Mouse (Mus musculus): ENCODE results near the gene Far1.

Far1 gene

GRCm38 (mm10) chr7:113566892-113567291 is 53.3 kb downstream of the Far1 start:
- in situ Hi-C loops (cut with MboI, MseI): no loop called here

- in situ Hi-C loops (cut with MboI, MseI): no loop called here
These were observed 57.5 kb downstream of the Far1 start for GRCm38 (mm10) chr7:113571121-113571520.

- in situ Hi-C loops (cut with MboI, MseI): no loop called here
These were observed 59.1 kb downstream of the Far1 start for GRCm38 (mm10) chr7:113572741-113573140.

- in situ Hi-C loops (cut with MboI, MseI): loop anchor here (25.0 kb wide), 1 partner anchor 1320 kb away; no protein-coding TSS in a partner anchor
These were observed 68.5 kb downstream of the Far1 start for GRCm38 (mm10) chr7:113582111-113582510.

- in situ Hi-C loops (cut with MboI, MseI): loop anchor here (25.0 kb wide), 1 partner anchor 1327 kb away; no protein-coding TSS in a partner anchor
These were observed 75.6 kb downstream of the Far1 start for GRCm38 (mm10) chr7:113589211-113589610.

- in situ Hi-C loops (cut with MboI, MseI): loop anchor here (10.0 to 25.0 kb wide), 2 partner anchors 434 to 1328 kb away; no protein-coding TSS in a partner anchor
These were observed 76.7 kb downstream of the Far1 start for GRCm38 (mm10) chr7:113590330-113590729.

- in situ Hi-C loops (cut with MboI, MseI): loop anchor here (10.0 to 25.0 kb wide), 2 partner anchors 434 to 1329 kb away; no protein-coding TSS in a partner anchor
These were observed 77.5 kb downstream of the Far1 start for GRCm38 (mm10) chr7:113591084-113591483.

GRCm38 (mm10) chr7:113591557-113592354 is 78.1 kb downstream of the Far1 start:
- in situ Hi-C loops (cut with MboI, MseI): loop anchor here (10.0 to 25.0 kb wide), 2 partner anchors 433 to 1329 kb away; no protein-coding TSS in a partner anchor

- in situ Hi-C loops (cut with MboI, MseI): loop anchor here (10.0 to 25.0 kb wide), 2 partner anchors 432 to 1330 kb away; no protein-coding TSS in a partner anchor
These were observed 79.1 kb downstream of the Far1 start for GRCm38 (mm10) chr7:113592696-113593095.

GRCm38 (mm10) chr7:113594363-113594762 is 80.7 kb downstream of the Far1 start:
- in situ Hi-C loops (cut with MboI, MseI): loop anchor here (10.0 to 25.0 kb wide), 2 partner anchors 430 to 1332 kb away; no protein-coding TSS in a partner anchor

- in situ Hi-C loops (cut with MboI, MseI): loop anchor here (5.0 to 25.0 kb wide), 3 partner anchors 220 to 1335 kb away; no protein-coding TSS in a partner anchor
These were observed 83.6 kb downstream of the Far1 start for GRCm38 (mm10) chr7:113597231-113597630.

GRCm38 (mm10) chr7:113601803-113602202 is 88.2 kb downstream of the Far1 start:
- in situ Hi-C loops (cut with MboI, MseI): no loop called here

- in situ Hi-C loops (cut with MboI, MseI): no loop called here
These were observed 94.3 kb downstream of the Far1 start for GRCm38 (mm10) chr7:113607928-113608327.

- in situ Hi-C loops (cut with MboI, MseI): no loop called here
These were observed 95.5 kb downstream of the Far1 start for GRCm38 (mm10) chr7:113609027-113609705.

- in situ Hi-C loops (cut with MboI, MseI): no loop called here
These were observed 99.0 kb downstream of the Far1 start for GRCm38 (mm10) chr7:113612628-113613027.

- in situ Hi-C loops (cut with MboI, MseI): no loop called here
These were observed 100.7 kb downstream of the Far1 start for GRCm38 (mm10) chr7:113614198-113614927.

- in situ Hi-C loops (cut with MboI, MseI): no loop called here
These were observed 105.5 kb downstream of the Far1 start for GRCm38 (mm10) chr7:113619166-113619565.

- in situ Hi-C loops (cut with MboI, MseI): no loop called here
These were observed 106.1 kb downstream of the Far1 start for GRCm38 (mm10) chr7:113619768-113620167.

Data from regulatory T cell (primary cell).